Mouse (Mus musculus) naive thymus-derived CD4-positive, alpha-beta T cell, adult 5 months (primary cell): Measurements from ENCODE around the gene Sbk3. TPM values are rescaled to one million over a fixed set of nuclear protein-coding genes. Genes with fewer than 3 reads are reported as not detected.

Source experiments
- polyA plus RNA-seq: library from polyadenylated mRNA; unstranded; fragments of 100-300 nt; shearing (Covaris generic); gene quantifications from one replicate; pipeline ENCODE4 v1.2.1, GENCODE M21; 2017

Sbk3 gene
- not detected for polyA plus RNA-seq

GRCm38 (mm10) chr7:4971068-4971467, at the start of gene Sbk3:
Sbk3 (minus strand) TSS chr7:4971168.

GRCm38 (mm10) chr7:5020000-5020681, 49.2 kb upstream of the Sbk3 start, which contains the start of the genes Zfp865 and Ccdc106:
Zfp865 (plus strand) TSS chr7:5020376.
Ccdc106 (plus strand) TSS chr7:5020553.

GRCm38 (mm10) chr7:5015118-5016001, 44.4 kb upstream of the Sbk3 start, which contains the start of gene Gm44973:
Gm44973 (plus strand) TSS chr7:5015496.

GRCm38 (mm10) chr7:5014251-5015117, 43.5 kb upstream of the Sbk3 start, which contains the start of the genes Zfp524 and Fiz1:
Zfp524 (plus strand) TSS chr7:5014415.
Fiz1 (minus strand) TSS chr7:5014697.

GRCm38 (mm10) chr7:4996003-4996895, 25.3 kb upstream of the Sbk3 start, which contains the start of gene Zfp579:
Zfp579 (minus strand) TSS chr7:4996158.

GRCm38 (mm10) chr7:4964272-4964671, 6.7 kb downstream of the Sbk3 start, which contains the start of gene Sbk2:
Sbk2 (minus strand) TSS chr7:4964406.

GRCm38 (mm10) chr7:4925441-4926381, 45.3 kb downstream of the Sbk3 start, which contains the start of gene Ssc5d:
Ssc5d (plus strand) TSS chr7:4925785.

GRCm38 (mm10) chr7:4921824-4922482, 49.0 kb downstream of the Sbk3 start, which contains the start of gene Nat14:
Nat14 (plus strand) TSS chr7:4922028.

Other genes with a start within 250 kb of the Sbk3 start
- gene Tmem150b, start 245.9 kb downstream of the Sbk3 start, polyA plus RNA-seq = not detected
- 37.1 TPM for gene Kmt5c, start 231.1 kb downstream of the Sbk3 start, polyA plus RNA-seq
- gene Cox6b2, start 218.1 kb downstream of the Sbk3 start, polyA plus RNA-seq = 2.0 TPM
- gene Fam71e2, start 199.9 kb downstream of the Sbk3 start, polyA plus RNA-seq = not detected
- gene Il11, start 188.3 kb downstream of the Sbk3 start, polyA plus RNA-seq = not detected
- gene Tmem190, start 188.2 kb downstream of the Sbk3 start, polyA plus RNA-seq = not detected
- 2.8 TPM for gene Tmem238, start 181.5 kb downstream of the Sbk3 start, polyA plus RNA-seq
- gene Rpl28, start 178.3 kb downstream of the Sbk3 start, polyA plus RNA-seq = 358 TPM
- 236 TPM for gene Ube2s, start 158.6 kb downstream of the Sbk3 start, polyA plus RNA-seq
- 0.12 TPM for gene Shisa7, start 126.5 kb downstream of the Sbk3 start, polyA plus RNA-seq
- gene Isoc2b, start 100.9 kb downstream of the Sbk3 start, polyA plus RNA-seq = 7.4 TPM
- 0.77 TPM for gene Isoc2a, start 94.0 kb downstream of the Sbk3 start, polyA plus RNA-seq
- not detected for gene Gm36210, start 64.7 kb downstream of the Sbk3 start, polyA plus RNA-seq
- 2.5 TPM for gene Zfp628, start 56.0 kb downstream of the Sbk3 start, polyA plus RNA-seq
- not detected for gene Nat14, start 49.1 kb downstream of the Sbk3 start, polyA plus RNA-seq
- gene Ssc5d, start 45.4 kb downstream of the Sbk3 start, polyA plus RNA-seq = not detected
- gene Sbk2, start 6.8 kb downstream of the Sbk3 start, polyA plus RNA-seq = not detected
- 18.4 TPM for gene Zfp579, start 25.0 kb upstream of the Sbk3 start, polyA plus RNA-seq
- gene Zfp524, start 43.2 kb upstream of the Sbk3 start, polyA plus RNA-seq = 21.0 TPM
- gene Fiz1, start 43.5 kb upstream of the Sbk3 start, polyA plus RNA-seq = 54.8 TPM
- 5.0 TPM for gene Gm44973, start 44.3 kb upstream of the Sbk3 start, polyA plus RNA-seq
- 10.7 TPM for gene Zfp865, start 49.2 kb upstream of the Sbk3 start, polyA plus RNA-seq
- gene Ccdc106, start 49.4 kb upstream of the Sbk3 start, polyA plus RNA-seq = not detected
- not detected for gene 4632433K11Rik, start 63.0 kb upstream of the Sbk3 start, polyA plus RNA-seq
- gene Zfp784, start 67.3 kb upstream of the Sbk3 start, polyA plus RNA-seq = 2.1 TPM
- 5.0 TPM for gene Zfp580, start 80.4 kb upstream of the Sbk3 start, polyA plus RNA-seq
- 117 TPM for gene U2af2, start 91.0 kb upstream of the Sbk3 start, polyA plus RNA-seq
- gene Epn1, start 109.1 kb upstream of the Sbk3 start, polyA plus RNA-seq = 23.9 TPM
- gene Rfpl4, start 145.8 kb upstream of the Sbk3 start, polyA plus RNA-seq = not detected
- not detected for gene Rasl2-9, start 154.8 kb upstream of the Sbk3 start, polyA plus RNA-seq
- gene Vmn1r55, start 178.5 kb upstream of the Sbk3 start, polyA plus RNA-seq = 0.30 TPM
- gene Vmn1r56, start 225.6 kb upstream of the Sbk3 start, polyA plus RNA-seq = not detected
- not detected for gene Vmn1r57, start 247.3 kb upstream of the Sbk3 start, polyA plus RNA-seq